Mouse (Mus musculus) limb, embryonic 11.5 days (tissue): ENCODE results near the gene Tuba3a. TPM values are rescaled to one million over a fixed set of nuclear protein-coding genes. Genes with fewer than 3 reads are reported as not detected.

Experiments used
- ATAC-seq: fragments of 200-750 bp; cut with Nextera tagmentation; 2 replicates; pipeline ENCODE4 v1.8.0; 2017; ENCODE audit warnings: low read depth; ENCODE audit not compliant: insufficient number of reproducible peaks, low FRiP score, low TSS enrichment
- DNase-seq: peaks from one replicate; pipeline ENCODE4 v3.0.0-alpha.2; 2015; ENCODE audit warnings: low spot score
- H3K27ac ChIP-seq: fragments of 300-500 bp; sonication (generic); replicated peaks from 2 replicates; pipeline ENCODE4 v1.5.1; 2014; ENCODE audit warnings: low read depth, mild to moderate bottlenecking, low read length
- H3K27me3 ChIP-seq: fragments of 300-500 bp; sonication (generic); 2 replicates; pipeline ENCODE4 v1.6.1; 2014; ENCODE audit warnings: mild to moderate bottlenecking, low read length, mixed read lengths; ENCODE audit not compliant: control insufficient read depth, insufficient read depth
- H3K36me3 ChIP-seq: fragments of 300-500 bp; sonication (generic); 2 replicates; pipeline ENCODE4 v1.6.1; 2014; ENCODE audit warnings: mild to moderate bottlenecking, low read length, moderate library complexity, mixed read lengths; ENCODE audit not compliant: control insufficient read depth, insufficient read depth
- H3K4me1 ChIP-seq: fragments of 300-500 bp; sonication (generic); 2 replicates; pipeline ENCODE4 v1.6.1; 2014; ENCODE audit warnings: low read length, mixed read lengths; ENCODE audit not compliant: control insufficient read depth, insufficient read depth
- H3K4me2 ChIP-seq: fragments of 300-500 bp; sonication (generic); 2 replicates; pipeline ENCODE4 v1.6.1; 2014; ENCODE audit warnings: low read depth, mild to moderate bottlenecking, moderate library complexity; ENCODE audit not compliant: severe bottlenecking
- H3K4me3 ChIP-seq: fragments of 300-500 bp; sonication (generic); 2 replicates; pipeline ENCODE4 v1.5.1; 2014; ENCODE audit warnings: low read depth, low read length
- H3K9ac ChIP-seq: fragments of 300-500 bp; sonication (generic); 2 replicates; pipeline ENCODE4 v1.6.1; 2014; ENCODE audit warnings: mild to moderate bottlenecking, low read length
- H3K9me3 ChIP-seq: fragments of 300-500 bp; sonication (generic); 2 replicates; pipeline ENCODE4 v1.6.1; 2016; ENCODE audit warnings: low read length; ENCODE audit not compliant: control insufficient read depth
- WGBS: fragments of 180-500 bp; shearing (Covaris S2); extraction: QIAGEN DNeasy Blood & Tissue Kit; methylation state at CpG from one replicate; pipeline ENCODE4 v1.1.7; 2014; 5-methylcytosine and 5-hydroxymethylcytosine counted together
- polyA plus RNA-seq: library from polyadenylated mRNA; unstranded; fragments of >200 nt; fragmentation: Nextera tagmentation; extraction: Ambion mirVana; gene quantifications from 2 replicates; pipeline ENCODE4 v1.2.1, GENCODE M21; 2014

Gene Tuba3a
- polyA plus RNA-seq, 1 experiment from 2014 or later: 0.35 TPM

- no peaks in the 10 kb centered on the region for H3K27me3 ChIP-seq
- H3K36me3 ChIP-seq: no peaks in the 10 kb centered on the region
- H3K9me3 ChIP-seq: no peaks in the 10 kb centered on the region
- H3K4me2 ChIP-seq: no peak overlapping the region
- no peak overlapping the region for H3K9ac ChIP-seq
- WGBS: 84% methylated on average over 24 of the region's 24 CpGs
- DNase-seq (no peak), ATAC-seq (no peak)
- H3K4me3 ChIP-seq: no peak overlapping the region
- no peak overlapping the region for H3K27ac ChIP-seq
- H3K4me1 ChIP-seq: no peaks in the 10 kb centered on the region
Observed at GRCm38 (mm10) chr6:125302231-125302982, 16.6 kb upstream of the Tuba3a start.

GRCm38 (mm10) chr6:125300982-125301381 lies 15.1 kb upstream of the Tuba3a start:
- ATAC-seq (no peak), DNase-seq (no peak)
- WGBS: 67% methylated on average over 1 of the region's 1 CpGs

GRCm38 (mm10) chr6:125297149-125297820 lies 11.4 kb upstream of the Tuba3a start:
- H3K27ac ChIP-seq: no peak overlapping the region
- no peaks in the 10 kb centered on the region for H3K9me3 ChIP-seq
- 81% methylated on average over 5 of the region's 5 CpGs for WGBS
- no peaks in the 10 kb centered on the region for H3K27me3 ChIP-seq
- no peak overlapping the region for H3K4me2 ChIP-seq
- no peaks in the 10 kb centered on the region for H3K4me1 ChIP-seq
- DNase-seq (no peak), ATAC-seq (no peak)
- H3K9ac ChIP-seq: no peak overlapping the region
- H3K36me3 ChIP-seq: no peaks in the 10 kb centered on the region
- H3K4me3 ChIP-seq: no peak overlapping the region

More at GRCm38 (mm10) chr6:125300982-125301381, 15.1 kb upstream of the Tuba3a start:
- Histone ChIP-seq H3K4me1 (no peaks in the 10 kb centered on the region), H3K4me3 (no peak overlapping the region), H3K9me3 (no peaks in the 10 kb centered on the region), H3K27ac (no peak overlapping the region), H3K4me2 (no peak overlapping the region), H3K9ac (no peak overlapping the region), H3K27me3 (no peaks in the 10 kb centered on the region), H3K36me3 (no peaks in the 10 kb centered on the region)

GRCm38 (mm10) chr6:125294049-125294448 lies 8.2 kb upstream of the Tuba3a start:
- no peak for ATAC-seq

DNA sequence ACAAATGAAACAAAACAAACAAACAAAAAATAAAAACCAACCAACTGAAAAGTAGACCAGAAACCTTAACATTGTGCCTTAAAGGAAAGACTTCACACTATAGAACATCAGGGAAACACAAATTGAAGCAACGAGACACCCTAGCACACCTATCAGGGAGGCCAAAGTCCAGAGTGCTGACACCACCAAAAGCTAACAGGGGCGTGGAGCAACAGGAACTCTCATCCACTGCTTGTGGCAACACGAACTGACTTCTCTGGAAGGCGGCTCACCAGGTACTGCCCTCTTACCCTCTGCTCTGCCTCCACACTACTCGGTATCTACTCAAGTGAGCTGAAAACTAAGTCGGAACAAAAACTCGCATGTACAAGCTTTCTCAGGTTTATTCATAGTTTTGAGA lies 6.4 kb upstream of the Tuba3a start:
- DNase-seq: no peak
- Histone ChIP-seq H3K27me3 (no peaks in the 10 kb centered on the region), H3K4me1 (no peaks in the 10 kb centered on the region), H3K36me3 (no peaks in the 10 kb centered on the region), H3K4me3 (no peak overlapping the region), H3K9me3 (no peaks in the 10 kb centered on the region), H3K27ac (no peak overlapping the region), H3K9ac (no peak overlapping the region), H3K4me2 (no peak overlapping the region)
- 92% methylated on average over 7 of the region's 7 CpGs for WGBS
- no peak for ATAC-seq

More at GRCm38 (mm10) chr6:125294049-125294448, 8.2 kb upstream of the Tuba3a start:
- H3K36me3 ChIP-seq: no peaks in the 10 kb centered on the region
- H3K9ac ChIP-seq: no peak overlapping the region
- H3K27ac ChIP-seq: no peak overlapping the region
- H3K4me3 ChIP-seq: no peak overlapping the region
- no peaks in the 10 kb centered on the region for H3K9me3 ChIP-seq
- no peak overlapping the region for H3K4me2 ChIP-seq
- H3K27me3 ChIP-seq: no peaks in the 10 kb centered on the region
- H3K4me1 ChIP-seq: no peaks in the 10 kb centered on the region
- WGBS: 86% methylated on average over 4 of the region's 4 CpGs
- DNase-seq: no peak

- whole genome bisulfite sequencing: 77% methylated on average over 4 of the region's 4 CpGs
- DNase-seq (no peak), ATAC-seq (no peak)
- no peaks in the 10 kb centered on the region for H3K4me1 ChIP-seq
- no peaks in the 10 kb centered on the region for H3K9me3 ChIP-seq
- no peak overlapping the region for H3K4me2 ChIP-seq
- no peak overlapping the region for H3K4me3 ChIP-seq
- H3K36me3 ChIP-seq: no peaks in the 10 kb centered on the region
- no peak overlapping the region for H3K9ac ChIP-seq
- no peak overlapping the region for H3K27ac ChIP-seq
- no peaks in the 10 kb centered on the region for H3K27me3 ChIP-seq
Observed at GRCm38 (mm10) chr6:125291329-125291728, 5.5 kb upstream of the Tuba3a start.

DNA sequence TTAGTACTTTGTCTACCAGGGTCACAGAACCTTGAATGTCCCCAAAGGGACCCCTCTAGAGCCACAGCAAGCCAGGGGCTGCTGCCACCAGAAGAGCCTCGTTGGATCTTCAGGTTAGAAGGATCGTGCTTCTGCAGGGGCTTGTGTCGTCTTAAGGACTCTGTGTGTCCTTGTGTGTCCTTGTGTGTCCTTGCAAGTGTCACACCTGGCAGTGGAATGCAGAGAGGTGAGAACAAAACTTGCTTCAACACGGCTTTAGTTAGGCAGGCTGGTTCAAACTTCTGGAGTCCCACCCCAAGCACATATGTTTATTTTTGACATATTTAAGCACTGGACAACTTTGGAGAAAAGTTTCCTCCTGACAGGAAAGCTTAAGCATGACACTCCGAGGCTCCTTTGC lies 2.9 kb upstream of the Tuba3a start:
- Histone ChIP-seq H3K36me3 (no peaks in the 10 kb centered on the region), H3K4me2 (no peak overlapping the region), H3K9ac (no peak overlapping the region), H3K4me1 (no peaks in the 10 kb centered on the region), H3K9me3 (no peaks in the 10 kb centered on the region), H3K4me3 (no peak overlapping the region), H3K27ac (no peak overlapping the region), H3K27me3 (no peaks in the 10 kb centered on the region)
- no peak for ATAC-seq
- DNase-seq: no peak
- WGBS: 78% methylated on average over 5 of the region's 5 CpGs

DNA sequence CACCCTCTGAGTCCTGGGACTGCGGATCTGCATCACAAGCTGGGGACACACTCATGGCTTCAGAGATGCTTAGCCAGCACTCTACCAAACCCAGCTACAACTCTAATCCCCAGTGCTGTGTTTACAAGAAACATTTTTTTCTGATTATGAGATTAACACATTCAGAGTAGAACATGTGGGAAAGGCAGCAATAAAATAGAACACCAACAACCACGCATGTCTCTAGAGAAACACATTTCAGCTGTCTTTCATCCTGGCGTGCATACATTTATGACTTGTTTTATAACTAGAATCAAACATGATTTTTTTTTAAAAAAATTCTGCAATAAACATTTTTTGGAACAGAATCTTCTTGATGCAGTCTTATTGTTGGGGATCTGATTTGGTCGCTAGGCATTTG lies 1.1 kb upstream of the Tuba3a start:
- H3K4me1 ChIP-seq: no peaks in the 10 kb centered on the region
- WGBS: 84% methylated on average over 4 of the region's 4 CpGs
- H3K9ac ChIP-seq: no peak overlapping the region
- H3K4me2 ChIP-seq: no peak overlapping the region
- H3K36me3 ChIP-seq: no peaks in the 10 kb centered on the region
- DNase-seq (no peak), ATAC-seq (no peak)
- H3K4me3 ChIP-seq: no peak overlapping the region
- H3K9me3 ChIP-seq: no peaks in the 10 kb centered on the region
- H3K27ac ChIP-seq: no peak overlapping the region
- no peaks in the 10 kb centered on the region for H3K27me3 ChIP-seq
